16 mouse cellular contexts compared by ENCODE assay signal in genomic region chr15:84536611-84537010, GRCm38 (mm10).
"Had no signal": no experiment of that assay in that cellular context is flagged by ENCODE, and none has a peak within 500 bp of the region (broad histone marks: within the 10 kb centered on the region; RNA-seq: fewer than 3 reads in every experiment).

No protein-coding gene starts in this region.

- H3K4me3 ChIP-seq: midbrain, embryonic 10.5 days; midbrain, embryonic 12.5 days; myocyte; neural tube, embryonic 13.5 days; neural tube, embryonic 15.5 days; stomach, embryonic 15.5 days had no signal

- H3K27ac ChIP-seq: liver, embryonic 14.5 days; midbrain, embryonic 10.5 days; midbrain, embryonic 12.5 days; neural tube, embryonic 13.5 days; neural tube, embryonic 15.5 days; stomach, embryonic 15.5 days; stomach, postnatal 0 days had no signal

- H3K4me1 ChIP-seq: stomach, embryonic 15.5 days had no signal

- H3K27me3 ChIP-seq: midbrain, embryonic 12.5 days; neural tube, embryonic 13.5 days; neural tube, embryonic 15.5 days; stomach, embryonic 15.5 days had no signal

- H3K36me3 ChIP-seq: midbrain, embryonic 10.5 days; midbrain, embryonic 12.5 days; neural tube, embryonic 13.5 days; neural tube, embryonic 15.5 days; stomach, embryonic 15.5 days had no signal

- DNase-seq: lung, adult 18-20 months; lung, embryonic 14.5 days; midbrain, embryonic 14.5 days; retina, postnatal 1 day; right cerebral cortex, adult 18-20 months; right cerebral cortex, postnatal 25 days; right cerebral cortex, postnatal 4 days had no signal

- ATAC-seq: midbrain, embryonic 16.5 days had no signal
